Mouse (Mus musculus): ENCODE data around the gene Fam129b. TPM values are rescaled to one million over a fixed set of nuclear protein-coding genes. Genes with fewer than 3 reads are reported as not detected.

Fam129b gene
- polyA plus RNA-seq, 1 experiment from 2014 or later: 11.9 TPM

GRCm38 (mm10) chr2:32894097-32894496, 18.2 kb downstream of the Fam129b start:
- H3K27me3 ChIP-seq (ENCODE audit: control insufficient read depth, insufficient read depth, low read depth, low read length): no peaks in the 10 kb centered on the region
- no peak overlapping the region for H3K27ac ChIP-seq (ENCODE audit: low read length)
- no peaks in the 10 kb centered on the region for H3K36me3 ChIP-seq (ENCODE audit: control insufficient read depth, insufficient read depth)
- H3K4me1 ChIP-seq (ENCODE audit: control insufficient read depth, low read depth, low read length): peaks cover 32% of the 10 kb centered on the region
- H3K4me3 ChIP-seq (ENCODE audit: low read depth, low read length): no peak overlapping the region
- 21% methylated on average over 2 of the region's 2 CpGs for WGBS (ENCODE audit: insufficient replicate concordance)
- no peak overlapping the region for H3K4me2 ChIP-seq (ENCODE audit: low read depth, low read length)
- no peaks in the 10 kb centered on the region for H3K9me3 ChIP-seq (replicated peaks; ENCODE audit: control insufficient read depth, low read length)
- no peak for ATAC-seq (ENCODE audit: low read depth)
- no peak overlapping the region for H3K9ac ChIP-seq (ENCODE audit: low read depth, low read length)

- H3K36me3 ChIP-seq (ENCODE audit: control insufficient read depth, insufficient read depth): no peaks in the 10 kb centered on the region
- ATAC-seq (ENCODE audit: low read depth): peak; percentile 68
- no peak overlapping the region for H3K9ac ChIP-seq (ENCODE audit: low read depth, low read length)
- H3K4me1 ChIP-seq (ENCODE audit: control insufficient read depth, low read depth, low read length): peaks cover 32% of the 10 kb centered on the region
- H3K4me2 ChIP-seq (ENCODE audit: low read depth, low read length): no peak overlapping the region
- H3K4me3 ChIP-seq (ENCODE audit: low read depth, low read length): no peak overlapping the region
- H3K9me3 ChIP-seq (replicated peaks; ENCODE audit: control insufficient read depth, low read length): no peaks in the 10 kb centered on the region
- no peaks in the 10 kb centered on the region for H3K27me3 ChIP-seq (ENCODE audit: control insufficient read depth, insufficient read depth, low read depth, low read length)
- 53% methylated on average over 8 of the region's 8 CpGs for WGBS (ENCODE audit: insufficient replicate concordance)
- peak overlapping the region; percentile 45; the same call in 1 of the 2 replicates for H3K27ac ChIP-seq (ENCODE audit: low read length)
These were observed 19.7 kb downstream of the Fam129b start for GRCm38 (mm10) chr2:32895606-32896106.

- no peak for ATAC-seq (ENCODE audit: low read depth)
- Histone ChIP-seq H3K4me2 (ENCODE audit: low read depth, low read length) (no peak overlapping the region), H3K27me3 (ENCODE audit: control insufficient read depth, insufficient read depth, low read depth, low read length) (no peaks in the 10 kb centered on the region), H3K9me3 (replicated peaks; ENCODE audit: control insufficient read depth, low read length) (no peaks in the 10 kb centered on the region), H3K27ac (ENCODE audit: low read length) (0 out of 2 replicates have a peak overlapping the region, but pooled peaks have one; percentile 45), H3K4me1 (ENCODE audit: control insufficient read depth, low read depth, low read length) (peaks cover 23% of the 10 kb centered on the region), H3K36me3 (ENCODE audit: control insufficient read depth, insufficient read depth) (no peaks in the 10 kb centered on the region), H3K4me3 (ENCODE audit: low read depth, low read length) (no peak overlapping the region), H3K9ac (ENCODE audit: low read depth, low read length) (no peak overlapping the region)
- WGBS (ENCODE audit: insufficient replicate concordance): 61% methylated on average over 10 of the region's 10 CpGs
These were observed 20.7 kb downstream of the Fam129b start for GRCm38 (mm10) chr2:32896507-32897147.

GRCm38 (mm10) chr2:32898983-32899382, 23.1 kb downstream of the Fam129b start:
- Histone ChIP-seq H3K9me3 (replicated peaks; ENCODE audit: control insufficient read depth, low read length) (no peaks in the 10 kb centered on the region), H3K9ac (ENCODE audit: low read depth, low read length) (no peak overlapping the region), H3K27ac (ENCODE audit: low read length) (no peak overlapping the region), H3K27me3 (ENCODE audit: control insufficient read depth, insufficient read depth, low read depth, low read length) (no peaks in the 10 kb centered on the region), H3K4me3 (ENCODE audit: low read depth, low read length) (no peak overlapping the region), H3K36me3 (ENCODE audit: control insufficient read depth, insufficient read depth) (no peaks in the 10 kb centered on the region), H3K4me2 (ENCODE audit: low read depth, low read length) (no peak overlapping the region), H3K4me1 (ENCODE audit: control insufficient read depth, low read depth, low read length) (peaks cover 19% of the 10 kb centered on the region)
- 65% methylated on average over 7 of the region's 7 CpGs for WGBS (ENCODE audit: insufficient replicate concordance)
- ATAC-seq (ENCODE audit: low read depth): no peak

GRCm38 (mm10) chr2:32902126-32902525, 26.2 kb downstream of the Fam129b start:
- 63% methylated on average over 9 of the region's 9 CpGs for WGBS (ENCODE audit: insufficient replicate concordance)
- no peak overlapping the region for H3K27ac ChIP-seq (ENCODE audit: low read length)
- ATAC-seq (ENCODE audit: low read depth): no peak

GRCm38 (mm10) chr2:32903470-32903869, 27.6 kb downstream of the Fam129b start:
- 49% methylated on average over 4 of the region's 4 CpGs for WGBS (ENCODE audit: insufficient replicate concordance)
- Histone ChIP-seq H3K9ac (ENCODE audit: low read depth, low read length) (no peak overlapping the region), H3K27ac (ENCODE audit: low read length) (no peak overlapping the region), H3K27me3 (ENCODE audit: control insufficient read depth, insufficient read depth, low read depth, low read length) (no peaks in the 10 kb centered on the region), H3K4me2 (ENCODE audit: low read depth, low read length) (no peak overlapping the region), H3K9me3 (replicated peaks; ENCODE audit: control insufficient read depth, low read length) (no peaks in the 10 kb centered on the region), H3K4me1 (ENCODE audit: control insufficient read depth, low read depth, low read length) (peaks cover 31% of the 10 kb centered on the region), H3K4me3 (ENCODE audit: low read depth, low read length) (no peak overlapping the region), H3K36me3 (ENCODE audit: control insufficient read depth, insufficient read depth) (no peaks in the 10 kb centered on the region)
- ATAC-seq (ENCODE audit: low read depth): no peak

More at GRCm38 (mm10) chr2:32902126-32902525, 26.2 kb downstream of the Fam129b start:
- no peaks in the 10 kb centered on the region for H3K9me3 ChIP-seq (replicated peaks; ENCODE audit: control insufficient read depth, low read length)
- no peak overlapping the region for H3K4me3 ChIP-seq (ENCODE audit: low read depth, low read length)
- peaks cover 33% of the 10 kb centered on the region for H3K4me1 ChIP-seq (ENCODE audit: control insufficient read depth, low read depth, low read length)
- H3K9ac ChIP-seq (ENCODE audit: low read depth, low read length): no peak overlapping the region
- H3K4me2 ChIP-seq (ENCODE audit: low read depth, low read length): no peak overlapping the region
- H3K27me3 ChIP-seq (ENCODE audit: control insufficient read depth, insufficient read depth, low read depth, low read length): no peaks in the 10 kb centered on the region
- no peaks in the 10 kb centered on the region for H3K36me3 ChIP-seq (ENCODE audit: control insufficient read depth, insufficient read depth)

GRCm38 (mm10) chr2:32904637-32905036, 28.7 kb downstream of the Fam129b start:
- Histone ChIP-seq H3K9ac (ENCODE audit: low read depth, low read length) (no peak overlapping the region), H3K36me3 (ENCODE audit: control insufficient read depth, insufficient read depth) (no peaks in the 10 kb centered on the region)
- WGBS (ENCODE audit: insufficient replicate concordance): 24% methylated on average over 5 of the region's 5 CpGs

GRCm38 (mm10) chr2:32905297-32905696, 29.4 kb downstream of the Fam129b start:
- no peak overlapping the region; the same call in 1 of the 2 replicates for H3K27ac ChIP-seq (ENCODE audit: low read length)
- H3K4me2 ChIP-seq (ENCODE audit: low read depth, low read length): no peak overlapping the region
- H3K9ac ChIP-seq (ENCODE audit: low read depth, low read length): no peak overlapping the region
- ATAC-seq (ENCODE audit: low read depth): no peak
- H3K9me3 ChIP-seq (replicated peaks; ENCODE audit: control insufficient read depth, low read length): no peaks in the 10 kb centered on the region
- H3K27me3 ChIP-seq (ENCODE audit: control insufficient read depth, insufficient read depth, low read depth, low read length): no peaks in the 10 kb centered on the region
- H3K36me3 ChIP-seq (ENCODE audit: control insufficient read depth, insufficient read depth): no peaks in the 10 kb centered on the region; the same call in 1 of the 2 replicates
- H3K4me3 ChIP-seq (ENCODE audit: low read depth, low read length): no peak overlapping the region
- 57% methylated on average over 8 of the region's 8 CpGs for WGBS (ENCODE audit: insufficient replicate concordance)
- H3K4me1 ChIP-seq (ENCODE audit: control insufficient read depth, low read depth, low read length): peaks cover 31% of the 10 kb centered on the region

More at GRCm38 (mm10) chr2:32904637-32905036, 28.7 kb downstream of the Fam129b start:
- Histone ChIP-seq H3K4me1 (ENCODE audit: control insufficient read depth, low read depth, low read length) (peaks cover 31% of the 10 kb centered on the region), H3K27ac (ENCODE audit: low read length) (peak overlapping the region; percentile 39; the same call in 1 of the 2 replicates), H3K9me3 (replicated peaks; ENCODE audit: control insufficient read depth, low read length) (no peaks in the 10 kb centered on the region), H3K4me2 (ENCODE audit: low read depth, low read length) (no peak overlapping the region), H3K27me3 (ENCODE audit: control insufficient read depth, insufficient read depth, low read depth, low read length) (no peaks in the 10 kb centered on the region), H3K4me3 (ENCODE audit: low read depth, low read length) (no peak overlapping the region)
- ATAC-seq (ENCODE audit: low read depth): peak; percentile 81

- Histone ChIP-seq H3K9me3 (replicated peaks; ENCODE audit: control insufficient read depth, low read length) (no peaks in the 10 kb centered on the region), H3K36me3 (ENCODE audit: control insufficient read depth, insufficient read depth) (no peaks in the 10 kb centered on the region; the same call in 1 of the 2 replicates), H3K27ac (ENCODE audit: low read length) (no peak overlapping the region), H3K4me1 (ENCODE audit: control insufficient read depth, low read depth, low read length) (peaks cover 31% of the 10 kb centered on the region), H3K9ac (ENCODE audit: low read depth, low read length) (no peak overlapping the region), H3K4me3 (ENCODE audit: low read depth, low read length) (no peak overlapping the region), H3K27me3 (ENCODE audit: control insufficient read depth, insufficient read depth, low read depth, low read length) (no peaks in the 10 kb centered on the region), H3K4me2 (ENCODE audit: low read depth, low read length) (no peak overlapping the region)
- ATAC-seq (ENCODE audit: low read depth): no peak
- 68% methylated on average over 8 of the region's 8 CpGs for WGBS (ENCODE audit: insufficient replicate concordance)
These were observed 31.5 kb downstream of the Fam129b start for GRCm38 (mm10) chr2:32907442-32907841.

Measured in liver, embryonic 16.5 days (tissue).